9 mouse cellular contexts compared by ENCODE assay signal in genomic region chr17:35869346-35870067, GRCm38 (mm10). TPM values are rescaled to one million over a fixed set of nuclear protein-coding genes. Genes with fewer than 3 reads are reported as not detected.
A peak's percentile ranks its signal among the peaks of the same experiment; 100 is the strongest.
DNase-seq lines count a peak whose midpoint lies in the region; ATAC-seq and TF ChIP-seq lines count a peak whose summit lies in the region.
"Had no signal": no experiment of that assay in that cellular context is flagged by ENCODE, and none has a peak within 500 bp of the region (broad histone marks: within the 10 kb centered on the region; RNA-seq: fewer than 3 reads in every experiment).

No protein-coding gene starts in this region.

- peak; percentile 9; the same call in 1 of the 2 replicates for TF ChIP-seq EP300 in lung, postnatal 0 days (IDR thresholded peaks at IDR 0.05)

- peaks cover 23% of the 10 kb centered on the region for H3K9me3 ChIP-seq in erythroblast, embryonic 14.5 days (ENCODE audit: control insufficient read depth, low read length)
- H3K9me3 ChIP-seq in intestine, embryonic 16.5 days (ENCODE audit: control insufficient read depth, low read length): 0 out of 2 replicates have a peak, but pooled peaks cover 4% of the 10 kb centered on the region
- H3K9me3 ChIP-seq in lung, postnatal 0 days (ENCODE audit: low read length): no peaks in the 10 kb centered on the region
- H3K9me3 ChIP-seq in stomach, embryonic 16.5 days (replicated peaks; ENCODE audit: control insufficient read depth, low read length): peaks cover 5% of the 10 kb centered on the region; the same call in 1 of the 2 replicates

- TF ChIP-seq CTCF in lung, postnatal 0 days (IDR thresholded peaks at IDR 0.05): no peak

- peak overlapping the region; percentile 77 for H3K9ac ChIP-seq in intestine, embryonic 16.5 days (ENCODE audit: low read depth, low read length)
- peak overlapping the region; percentile 68 for H3K9ac ChIP-seq in lung, postnatal 0 days (replicated peaks; ENCODE audit: low read depth)
- H3K9ac ChIP-seq in stomach, embryonic 16.5 days (ENCODE audit: low read length): peak overlapping the region; percentile 85

- ATAC-seq in erythroblast, adult 5-6 weeks (replicated peaks; ENCODE audit: low FRiP score, poor library complexity, severe bottlenecking): no peak
- peak; percentile 5; the same call in 1 of the 2 replicates for ATAC-seq in intestine, embryonic 16.5 days
- peak; percentile 21 for ATAC-seq in lung, postnatal 0 days
- ATAC-seq in stomach, embryonic 16.5 days (ENCODE audit: insufficient read depth, low FRiP score): no peak
- ATAC-seq: Patski had no signal

- H3K4me2 ChIP-seq in intestine, embryonic 16.5 days (ENCODE audit: low read depth, low read length): peak overlapping the region; percentile 81
- peak overlapping the region; percentile 88 for H3K4me2 ChIP-seq in lung, postnatal 0 days (replicated peaks; ENCODE audit: low read depth, low read length)
- peak overlapping the region; percentile 90 for H3K4me2 ChIP-seq in stomach, embryonic 16.5 days (ENCODE audit: low read depth, low read length)

- DNase-seq in adrenal gland, adult 2 months: peak; percentile 68
- peak; percentile 54 for DNase-seq in gastrocnemius, postnatal 14 days
- peak; percentile 76 for DNase-seq in lung, postnatal 0 days (ENCODE audit: low spot score)
- no peak for DNase-seq in cerebellum, postnatal 25 days

- peak overlapping the region; percentile 89 for H3K27ac ChIP-seq in intestine, embryonic 16.5 days (ENCODE audit: low read length)
- H3K27ac ChIP-seq in lung, postnatal 0 days (ENCODE audit: low read length): peak overlapping the region; percentile 90
- H3K27ac ChIP-seq in stomach, embryonic 16.5 days (ENCODE audit: low read length): peak overlapping the region; percentile 99

- 4% methylated on average over 7 of the region's 7 CpGs for WGBS in intestine, embryonic 16.5 days
- WGBS in lung, postnatal 0 days: under 1% methylated on average over 7 of the region's 7 CpGs
- 2% methylated on average over 7 of the region's 7 CpGs for WGBS in stomach, embryonic 16.5 days

- H3K4me3 ChIP-seq in erythroblast, embryonic 14.5 days (replicated peaks): peak overlapping the region; percentile 48
- H3K4me3 ChIP-seq in intestine, embryonic 16.5 days (ENCODE audit: low read length): peak overlapping the region; percentile 62
- peak overlapping the region; percentile 51 for H3K4me3 ChIP-seq in lung, postnatal 0 days (ENCODE audit: low read depth, low read length)
- H3K4me3 ChIP-seq in stomach, embryonic 16.5 days (replicated peaks; ENCODE audit: low read length): peak overlapping the region; percentile 74

- peaks cover 75% of the 10 kb centered on the region for H3K27me3 ChIP-seq in erythroblast, embryonic 14.5 days (ENCODE audit: control insufficient read depth)
- no peaks in the 10 kb centered on the region for H3K27me3 ChIP-seq in intestine, embryonic 16.5 days (replicated peaks; ENCODE audit: control insufficient read depth, insufficient read depth, low read length)
- H3K27me3 ChIP-seq in lung, postnatal 0 days (replicated peaks; ENCODE audit: insufficient read depth, low read length): no peaks in the 10 kb centered on the region
- no peaks in the 10 kb centered on the region for H3K27me3 ChIP-seq in stomach, embryonic 16.5 days (ENCODE audit: control insufficient read depth, insufficient read depth, low read length)
- H3K27me3 ChIP-seq: Patski had no signal

- peaks cover 54% of the 10 kb centered on the region for H3K4me1 ChIP-seq in erythroblast, embryonic 14.5 days (ENCODE audit: control insufficient read depth)
- peaks cover 38% of the 10 kb centered on the region for H3K4me1 ChIP-seq in intestine, embryonic 16.5 days (ENCODE audit: control insufficient read depth, insufficient read depth, low read length)
- peaks cover 5% of the 10 kb centered on the region for H3K4me1 ChIP-seq in lung, postnatal 0 days (ENCODE audit: insufficient read depth, low read depth, low read length)
- H3K4me1 ChIP-seq in stomach, embryonic 16.5 days (ENCODE audit: control insufficient read depth, insufficient read depth, low read length): peaks cover 54% of the 10 kb centered on the region

- intact Hi-C loops in gastrocnemius, postnatal 14 days (cut with DNase I; ENCODE audit: low total_unique reads): no loop called here

- H3K36me3 ChIP-seq in erythroblast, embryonic 14.5 days (ENCODE audit: control insufficient read depth): peaks cover 4% of the 10 kb centered on the region
- H3K36me3 ChIP-seq in intestine, embryonic 16.5 days (ENCODE audit: control insufficient read depth, insufficient read depth, low read length): no peaks in the 10 kb centered on the region; the same call in 1 of the 2 replicates
- H3K36me3 ChIP-seq in lung, postnatal 0 days (ENCODE audit: insufficient read depth, low read length): no peaks in the 10 kb centered on the region
- peaks cover 6% of the 10 kb centered on the region; the same call in 1 of the 2 replicates for H3K36me3 ChIP-seq in stomach, embryonic 16.5 days (ENCODE audit: control insufficient read depth, insufficient read depth, low read length)

RNA-seq across cellular contexts. Expression of gene Ppp1r18, which starts 4.1 kb away (rescaled TPM):
- polyA plus RNA-seq in erythroblast, embryonic 14.5 days (2012): 0.31 and 0.37 TPM in 2 replicates
- 22.5 and 37.0 TPM in 2 replicates for total RNA-seq in erythroblast, adult 5-6 weeks (2015; ENCODE audit: low replicate concordance)
- 10.3 and 13.4 TPM in 2 replicates for total RNA-seq in erythroblast, adult 5-6 weeks (2017; ENCODE audit: low replicate concordance)
- total RNA-seq in adrenal gland, adult 2 months (2021): 10 to 100 TPM; 27.3 to 42.6 TPM
- polyA plus RNA-seq in adrenal gland, adult 2 months (2012; rRNA removed): 37.3 and 45.3 TPM in 2 replicates
- total RNA-seq in gastrocnemius, postnatal 14 days (2021): 10 to 100 TPM; 13.4 to 13.7 TPM
- polyA plus RNA-seq in intestine, embryonic 16.5 days (2015; fragmentation: Nextera tagmentation; extraction: Ambion mirVana): 19.3 and 19.4 TPM in 2 replicates
- 23.4 and 25.4 TPM in 2 replicates for polyA plus RNA-seq in lung, postnatal 0 days (2015; fragmentation: Nextera tagmentation; extraction: Ambion mirVana)
- 20.1 and 20.2 TPM in 2 replicates for polyA plus RNA-seq in stomach, embryonic 16.5 days (2015; fragmentation: Nextera tagmentation; extraction: Ambion mirVana)

RNA-seq across cellular contexts. Expression of gene Nrm, which starts 8.4 kb away (rescaled TPM):
- 1.7 and 2.8 TPM in 2 replicates for polyA plus RNA-seq in erythroblast, embryonic 14.5 days (2012)
- total RNA-seq in erythroblast, adult 5-6 weeks (2015; ENCODE audit: low replicate concordance): 12.9 and 15.0 TPM in 2 replicates
- total RNA-seq in erythroblast, adult 5-6 weeks (2017; ENCODE audit: low replicate concordance): 3.2 and 20.0 TPM in 2 replicates
- 1 to 10 TPM; 3.3 to 4.8 TPM for total RNA-seq in adrenal gland, adult 2 months (2021)
- 9.3 and 11.7 TPM in 2 replicates for polyA plus RNA-seq in adrenal gland, adult 2 months (2012; rRNA removed)
- 1 to 10 TPM; 4.8 TPM for total RNA-seq in gastrocnemius, postnatal 14 days (2021)
- 47.7 and 51.7 TPM in 2 replicates for polyA plus RNA-seq in intestine, embryonic 16.5 days (2015; fragmentation: Nextera tagmentation; extraction: Ambion mirVana)
- 21.4 and 22.9 TPM in 2 replicates for polyA plus RNA-seq in lung, postnatal 0 days (2015; fragmentation: Nextera tagmentation; extraction: Ambion mirVana)
- 48.9 and 51.5 TPM in 2 replicates for polyA plus RNA-seq in stomach, embryonic 16.5 days (2015; fragmentation: Nextera tagmentation; extraction: Ambion mirVana)

RNA-seq across cellular contexts. Expression of gene Dhx16, which starts 10.1 kb away (rescaled TPM):
- polyA plus RNA-seq in erythroblast, embryonic 14.5 days (2012): 5.0 and 5.2 TPM in 2 replicates
- 38.6 and 56.0 TPM in 2 replicates for total RNA-seq in erythroblast, adult 5-6 weeks (2015; ENCODE audit: low replicate concordance)
- 30.8 and 38.9 TPM in 2 replicates for total RNA-seq in erythroblast, adult 5-6 weeks (2017; ENCODE audit: low replicate concordance)
- 10 to 100 TPM; 40.5 to 46.2 TPM for total RNA-seq in adrenal gland, adult 2 months (2021)
- polyA plus RNA-seq in adrenal gland, adult 2 months (2012; rRNA removed): 42.6 and 46.1 TPM in 2 replicates
- 10 to 100 TPM; 10.5 to 11.9 TPM for total RNA-seq in gastrocnemius, postnatal 14 days (2021)
- polyA plus RNA-seq in intestine, embryonic 16.5 days (2015; fragmentation: Nextera tagmentation; extraction: Ambion mirVana): 36.0 and 38.3 TPM in 2 replicates
- 22.3 and 25.8 TPM in 2 replicates for polyA plus RNA-seq in lung, postnatal 0 days (2015; fragmentation: Nextera tagmentation; extraction: Ambion mirVana)
- 33.8 and 44.1 TPM in 2 replicates for polyA plus RNA-seq in stomach, embryonic 16.5 days (2015; fragmentation: Nextera tagmentation; extraction: Ambion mirVana)

RNA-seq across cellular contexts. Expression of gene 2310061I04Rik, which starts 27.7 kb away (rescaled TPM):
- polyA plus RNA-seq in erythroblast, embryonic 14.5 days (2012): 6.9 and 7.1 TPM in 2 replicates
- total RNA-seq in erythroblast, adult 5-6 weeks (2015; ENCODE audit: low replicate concordance): 17.1 and 21.5 TPM in 2 replicates
- total RNA-seq in erythroblast, adult 5-6 weeks (2017; ENCODE audit: low replicate concordance): 3.9 TPM in 1 of 2 replicates, not detected in the other
- total RNA-seq in adrenal gland, adult 2 months (2021): 10 to 100 TPM; 51.6 to 52.6 TPM
- polyA plus RNA-seq in adrenal gland, adult 2 months (2012; rRNA removed): 112 and 122 TPM in 2 replicates
- total RNA-seq in gastrocnemius, postnatal 14 days (2021): 10 to 100 TPM; 55.3 to 65.1 TPM
- 29.1 and 30.1 TPM in 2 replicates for polyA plus RNA-seq in intestine, embryonic 16.5 days (2015; fragmentation: Nextera tagmentation; extraction: Ambion mirVana)
- polyA plus RNA-seq in lung, postnatal 0 days (2015; fragmentation: Nextera tagmentation; extraction: Ambion mirVana): 15.9 and 18.5 TPM in 2 replicates
- polyA plus RNA-seq in stomach, embryonic 16.5 days (2015; fragmentation: Nextera tagmentation; extraction: Ambion mirVana): 19.1 and 22.9 TPM in 2 replicates

RNA-seq across cellular contexts. Expression of gene Mdc1, which starts 28.2 kb away (rescaled TPM):
- 0.91 and 1.1 TPM in 2 replicates for polyA plus RNA-seq in erythroblast, embryonic 14.5 days (2012)
- total RNA-seq in erythroblast, adult 5-6 weeks (2015; ENCODE audit: low replicate concordance): 20.4 and 30.9 TPM in 2 replicates
- 12.4 and 16.4 TPM in 2 replicates for total RNA-seq in erythroblast, adult 5-6 weeks (2017; ENCODE audit: low replicate concordance)
- total RNA-seq in adrenal gland, adult 2 months (2021): 10 to 100 TPM; 15.4 to 20.8 TPM
- polyA plus RNA-seq in adrenal gland, adult 2 months (2012; rRNA removed): 3.6 and 5.9 TPM in 2 replicates
- total RNA-seq in gastrocnemius, postnatal 14 days (2021): 1 to 10 TPM; 5.4 to 6.9 TPM
- 10.0 and 11.8 TPM in 2 replicates for polyA plus RNA-seq in intestine, embryonic 16.5 days (2015; fragmentation: Nextera tagmentation; extraction: Ambion mirVana)
- 2.8 and 3.1 TPM in 2 replicates for polyA plus RNA-seq in lung, postnatal 0 days (2015; fragmentation: Nextera tagmentation; extraction: Ambion mirVana)
- polyA plus RNA-seq in stomach, embryonic 16.5 days (2015; fragmentation: Nextera tagmentation; extraction: Ambion mirVana): 11.7 and 16.2 TPM in 2 replicates

Comparison
In these comparisons a context has a peak if more than half of its experiments do, and no peak if none do; other contexts are left out.
1. ATAC-seq: peak in intestine, embryonic 16.5 days (single experiment) and lung, postnatal 0 days (single experiment); none in erythroblast, adult 5-6 weeks (single experiment) and stomach, embryonic 16.5 days (single experiment).
2. DNase-seq: peak in adrenal gland, adult 2 months (single experiment), gastrocnemius, postnatal 14 days (single experiment) and lung, postnatal 0 days (single experiment); none in cerebellum, postnatal 25 days (0 of 2).
3. RNA of gene Ppp1r18, which starts 4.1 kb away (polyA plus RNA-seq): 37.3 to 45.3 TPM in adrenal gland, adult 2 months, 23.4 to 25.4 TPM in lung, postnatal 0 days, 20.1 to 20.2 TPM in stomach, embryonic 16.5 days and 19.3 to 19.4 TPM in intestine, embryonic 16.5 days; 0.31 to 0.37 TPM in erythroblast, embryonic 14.5 days; every median in the first group is over 10 times any median in the second.
4. Peak in every context shown above with its lines, with median percentiles within 50 percentile points of each other: H3K4me3 ChIP-seq, H3K27ac ChIP-seq, H3K4me2 ChIP-seq and H3K9ac ChIP-seq.